Mouse (Mus musculus): ENCODE measurements at regions not wholly inside any gene's neighbourhood (a gene's known extent, or its start where the extent isn't known, plus 50 kb on each side); places are given as distances from the start of the nearest gene placed in this dataset.

DNA sequence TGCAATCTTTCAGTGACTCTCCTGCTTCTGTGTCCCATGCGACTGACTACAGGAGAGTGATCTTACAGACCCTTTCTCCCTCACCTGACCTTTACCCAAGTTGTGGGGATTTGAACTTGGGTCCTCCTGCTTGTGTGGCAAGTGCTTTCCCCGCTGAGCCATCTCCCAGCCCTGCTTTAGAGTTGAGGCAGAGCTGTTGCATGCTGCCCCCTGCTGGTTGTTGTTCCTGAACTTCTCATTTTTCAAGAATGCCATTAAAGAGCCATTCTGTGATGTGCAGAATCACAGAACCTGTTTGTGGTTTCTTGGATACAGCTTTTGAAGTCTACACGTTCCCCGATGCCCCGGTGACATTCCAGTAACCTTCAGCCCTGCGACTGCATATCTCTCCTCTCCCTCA lies 70.0 kb upstream of the Mvb12b start:
- DNase-seq (ENCODE audit: extremely low spot score in 1 of 2, low spot score in 1 of 2) = peak in 1 of 2 experiments; percentile 61

DNA sequence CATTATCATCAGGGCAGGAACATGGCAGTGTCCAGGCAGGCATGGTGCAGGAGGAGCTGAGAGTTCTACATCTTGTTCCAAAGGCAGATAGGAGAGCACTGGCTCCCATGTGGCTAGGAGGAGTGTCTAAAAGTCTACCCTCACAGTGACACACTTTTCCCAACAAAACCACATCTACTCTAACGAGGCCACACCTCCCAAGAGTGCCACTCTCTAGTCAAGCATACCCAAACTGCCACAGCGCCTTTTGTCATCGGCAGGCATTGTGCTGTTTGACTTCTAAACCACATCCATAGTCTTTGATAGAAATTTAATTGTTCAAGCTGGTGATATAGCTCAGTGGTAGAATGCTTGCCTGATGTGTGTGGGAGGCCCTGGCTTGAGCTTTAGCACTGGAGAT lies 56.6 kb upstream of the Mvb12b start:
- DNase-seq (ENCODE audit: extremely low spot score in 1 of 2, low spot score in 1 of 2) = no peak

DNA sequence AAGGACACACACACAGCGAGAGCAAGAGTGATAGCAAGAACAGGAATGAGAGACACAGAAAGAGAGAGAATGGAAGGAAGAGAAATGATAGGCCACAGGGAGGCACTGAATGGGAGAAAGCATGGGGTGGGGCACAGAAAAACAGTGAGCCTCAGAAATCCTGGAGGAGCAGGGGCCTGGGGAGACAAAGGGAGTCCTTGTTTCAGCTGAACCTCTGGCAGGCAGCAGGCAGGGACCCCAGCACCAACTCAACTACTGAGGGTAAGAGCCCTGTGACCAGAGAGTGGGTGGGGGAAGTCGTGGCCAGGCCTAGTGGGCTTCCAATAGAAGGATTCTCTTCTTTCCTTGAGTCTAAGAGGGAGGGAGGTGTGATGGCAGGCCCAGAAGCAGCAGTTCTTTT lies 54.3 kb upstream of the Mvb12b start:
- DNase-seq (ENCODE audit: extremely low spot score in 1 of 2, low spot score in 1 of 2) = no peak

DNA sequence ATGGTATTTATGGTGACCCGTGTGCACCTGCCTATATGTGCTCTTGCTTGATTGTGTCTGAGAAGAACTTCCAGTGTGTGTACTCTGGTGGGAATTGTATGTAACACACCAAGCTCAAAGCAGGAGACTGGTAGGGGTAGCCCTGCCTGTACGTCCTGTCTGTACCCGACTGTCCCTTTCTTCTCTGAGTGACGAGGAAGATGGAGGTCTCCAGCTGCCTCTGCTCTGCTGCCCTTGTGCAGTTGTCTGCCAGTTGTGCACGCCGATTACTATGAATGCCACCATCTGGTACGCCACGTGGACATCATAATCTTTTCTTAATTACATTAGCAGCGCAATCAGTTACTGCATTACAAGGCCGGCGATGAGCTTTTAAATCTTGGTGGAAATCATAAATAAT lies 53.6 kb upstream of the Mvb12b start:
- no peak for DNase-seq (ENCODE audit: extremely low spot score in 1 of 2, low spot score in 1 of 2)

DNA sequence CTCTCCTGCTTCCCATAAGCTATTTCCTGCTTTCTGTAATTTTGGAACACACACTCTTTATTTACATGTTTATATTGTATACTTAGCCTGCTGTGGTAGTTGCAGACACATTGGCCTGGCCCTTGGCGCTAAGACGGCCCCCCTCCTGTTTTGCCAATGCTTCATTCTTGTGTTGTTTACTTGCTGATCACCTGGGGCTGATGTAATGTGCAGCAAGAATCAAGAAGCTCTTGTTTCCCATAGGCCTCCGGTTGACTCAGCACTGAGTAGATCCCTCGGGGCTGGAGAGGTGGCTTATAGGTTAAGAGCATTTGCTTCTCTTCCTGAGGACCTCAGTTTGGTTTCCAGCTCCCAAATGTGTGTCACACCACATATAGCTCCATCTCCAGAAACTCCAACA lies 52.1 kb upstream of the Mvb12b start:
- no peak for DNase-seq (ENCODE audit: extremely low spot score in 1 of 2, low spot score in 1 of 2)
